Mouse (Mus musculus): ENCODE measurements around the gene Lmo7. TPM values are rescaled to one million over a fixed set of nuclear protein-coding genes. Genes with fewer than 3 reads are reported as not detected.

Lmo7 gene
- polyA plus RNA-seq, 1 experiment from 2014 or later, result 1.3 TPM

- no peak for DNase-seq (ENCODE audit: low spot score)
- ATAC-seq (replicated peaks; ENCODE audit: low FRiP score), result no peak
- H3K4me1 ChIP-seq (replicated peaks; ENCODE audit: control insufficient read depth, insufficient read depth, low read length), result no peaks in the 10 kb centered on the region
- WGBS, result 80% methylated on average over 7 of the region's 7 CpGs
- H3K36me3 ChIP-seq (ENCODE audit: control insufficient read depth, insufficient read depth, low read length), result no peaks in the 10 kb centered on the region
- no peak overlapping the region for H3K4me3 ChIP-seq (ENCODE audit: low read depth, low read length)
- H3K4me2 ChIP-seq (ENCODE audit: low read depth, low read length, severe bottlenecking), result no peak overlapping the region
- H3K9ac ChIP-seq (ENCODE audit: low read length), result no peak overlapping the region
- H3K27me3 ChIP-seq (ENCODE audit: control insufficient read depth, insufficient read depth, low read length), result no peaks in the 10 kb centered on the region
- no peak overlapping the region for H3K27ac ChIP-seq (ENCODE audit: low read depth, low read length)
- H3K9me3 ChIP-seq (ENCODE audit: control insufficient read depth, low read length), result no peaks in the 10 kb centered on the region
Measured at GRCm38 (mm10) chr14:101844467-101844866, 114.7 kb downstream of the Lmo7 start.

- H3K9me3 ChIP-seq (ENCODE audit: control insufficient read depth, low read length), result no peaks in the 10 kb centered on the region
- no peak overlapping the region for H3K4me3 ChIP-seq (ENCODE audit: low read depth, low read length)
- no peak overlapping the region for H3K9ac ChIP-seq (ENCODE audit: low read length)
- H3K36me3 ChIP-seq (ENCODE audit: control insufficient read depth, insufficient read depth, low read length), result no peaks in the 10 kb centered on the region
- no peak overlapping the region for H3K27ac ChIP-seq (ENCODE audit: low read depth, low read length)
- DNase-seq (ENCODE audit: low spot score) (no peak), ATAC-seq (replicated peaks; ENCODE audit: low FRiP score) (no peak)
- H3K4me2 ChIP-seq (ENCODE audit: low read depth, low read length, severe bottlenecking), result no peak overlapping the region
- 80% methylated on average over 8 of the region's 8 CpGs for WGBS
- no peaks in the 10 kb centered on the region for H3K4me1 ChIP-seq (replicated peaks; ENCODE audit: control insufficient read depth, insufficient read depth, low read length)
- H3K27me3 ChIP-seq (ENCODE audit: control insufficient read depth, insufficient read depth, low read length), result no peaks in the 10 kb centered on the region
Measured at GRCm38 (mm10) chr14:101846097-101846882, 116.5 kb downstream of the Lmo7 start.

GRCm38 (mm10) chr14:101847520-101847919 is 117.8 kb downstream of the Lmo7 start:
- H3K9me3 ChIP-seq (ENCODE audit: control insufficient read depth, low read length), result no peaks in the 10 kb centered on the region
- H3K4me2 ChIP-seq (ENCODE audit: low read depth, low read length, severe bottlenecking), result no peak overlapping the region
- no peak overlapping the region for H3K9ac ChIP-seq (ENCODE audit: low read length)
- H3K4me3 ChIP-seq (ENCODE audit: low read depth, low read length), result no peak overlapping the region
- 86% methylated on average over 7 of the region's 7 CpGs for WGBS
- no peaks in the 10 kb centered on the region for H3K36me3 ChIP-seq (ENCODE audit: control insufficient read depth, insufficient read depth, low read length)
- H3K4me1 ChIP-seq (replicated peaks; ENCODE audit: control insufficient read depth, insufficient read depth, low read length), result no peaks in the 10 kb centered on the region
- no peak overlapping the region for H3K27ac ChIP-seq (ENCODE audit: low read depth, low read length)
- no peaks in the 10 kb centered on the region for H3K27me3 ChIP-seq (ENCODE audit: control insufficient read depth, insufficient read depth, low read length)
- no peak for ATAC-seq (replicated peaks; ENCODE audit: low FRiP score)
- no peak for DNase-seq (ENCODE audit: low spot score)

- DNase-seq (ENCODE audit: low spot score), result no peak
Measured at GRCm38 (mm10) chr14:101852584-101853195, 122.9 kb downstream of the Lmo7 start.

GRCm38 (mm10) chr14:101853207-101853606 is 123.5 kb downstream of the Lmo7 start:
- ATAC-seq (replicated peaks; ENCODE audit: low FRiP score) (no peak), DNase-seq (ENCODE audit: low spot score) (no peak)
- 87% methylated on average over 1 of the region's 1 CpGs for WGBS
- no peaks in the 10 kb centered on the region for H3K4me1 ChIP-seq (replicated peaks; ENCODE audit: control insufficient read depth, insufficient read depth, low read length)
- no peak overlapping the region for H3K4me3 ChIP-seq (ENCODE audit: low read depth, low read length)
- no peaks in the 10 kb centered on the region for H3K27me3 ChIP-seq (ENCODE audit: control insufficient read depth, insufficient read depth, low read length)
- no peak overlapping the region for H3K9ac ChIP-seq (ENCODE audit: low read length)
- no peaks in the 10 kb centered on the region for H3K9me3 ChIP-seq (ENCODE audit: control insufficient read depth, low read length)
- no peak overlapping the region for H3K27ac ChIP-seq (ENCODE audit: low read depth, low read length)
- no peaks in the 10 kb centered on the region for H3K36me3 ChIP-seq (ENCODE audit: control insufficient read depth, insufficient read depth, low read length)
- H3K4me2 ChIP-seq (ENCODE audit: low read depth, low read length, severe bottlenecking), result no peak overlapping the region

More at GRCm38 (mm10) chr14:101852584-101853195, 122.9 kb downstream of the Lmo7 start:
- no peak for ATAC-seq (replicated peaks; ENCODE audit: low FRiP score)
- H3K27ac ChIP-seq (ENCODE audit: low read depth, low read length), result no peak overlapping the region
- 82% methylated on average over 6 of the region's 6 CpGs for WGBS
- no peak overlapping the region for H3K4me2 ChIP-seq (ENCODE audit: low read depth, low read length, severe bottlenecking)
- H3K4me3 ChIP-seq (ENCODE audit: low read depth, low read length), result no peak overlapping the region
- no peaks in the 10 kb centered on the region for H3K36me3 ChIP-seq (ENCODE audit: control insufficient read depth, insufficient read depth, low read length)
- H3K27me3 ChIP-seq (ENCODE audit: control insufficient read depth, insufficient read depth, low read length), result no peaks in the 10 kb centered on the region
- H3K4me1 ChIP-seq (replicated peaks; ENCODE audit: control insufficient read depth, insufficient read depth, low read length), result no peaks in the 10 kb centered on the region
- no peak overlapping the region for H3K9ac ChIP-seq (ENCODE audit: low read length)
- no peaks in the 10 kb centered on the region for H3K9me3 ChIP-seq (ENCODE audit: control insufficient read depth, low read length)

GRCm38 (mm10) chr14:101853722-101854121 is 124.0 kb downstream of the Lmo7 start:
- no peak overlapping the region for H3K27ac ChIP-seq (ENCODE audit: low read depth, low read length)
- no peaks in the 10 kb centered on the region for H3K9me3 ChIP-seq (ENCODE audit: control insufficient read depth, low read length)
- no peaks in the 10 kb centered on the region for H3K36me3 ChIP-seq (ENCODE audit: control insufficient read depth, insufficient read depth, low read length)
- DNase-seq (ENCODE audit: low spot score) (no peak), ATAC-seq (replicated peaks; ENCODE audit: low FRiP score) (no peak)
- H3K4me1 ChIP-seq (replicated peaks; ENCODE audit: control insufficient read depth, insufficient read depth, low read length), result no peaks in the 10 kb centered on the region
- H3K4me3 ChIP-seq (ENCODE audit: low read depth, low read length), result no peak overlapping the region
- H3K27me3 ChIP-seq (ENCODE audit: control insufficient read depth, insufficient read depth, low read length), result no peaks in the 10 kb centered on the region
- no peak overlapping the region for H3K4me2 ChIP-seq (ENCODE audit: low read depth, low read length, severe bottlenecking)
- H3K9ac ChIP-seq (ENCODE audit: low read length), result no peak overlapping the region
- WGBS, result 76% methylated on average over 4 of the region's 4 CpGs

- H3K27ac ChIP-seq (ENCODE audit: low read depth, low read length), result no peak overlapping the region
- 76% methylated on average over 3 of the region's 3 CpGs for WGBS
- no peak overlapping the region for H3K9ac ChIP-seq (ENCODE audit: low read length)
Measured at GRCm38 (mm10) chr14:101854226-101854625, 124.5 kb downstream of the Lmo7 start.

GRCm38 (mm10) chr14:101859305-101859886 is 129.6 kb downstream of the Lmo7 start:
- Histone ChIP-seq H3K9me3 (ENCODE audit: control insufficient read depth, low read length) (no peaks in the 10 kb centered on the region), H3K4me3 (ENCODE audit: low read depth, low read length) (no peak overlapping the region), H3K4me1 (replicated peaks; ENCODE audit: control insufficient read depth, insufficient read depth, low read length) (no peaks in the 10 kb centered on the region), H3K4me2 (ENCODE audit: low read depth, low read length, severe bottlenecking) (no peak overlapping the region), H3K27ac (ENCODE audit: low read depth, low read length) (no peak overlapping the region), H3K36me3 (ENCODE audit: control insufficient read depth, insufficient read depth, low read length) (no peaks in the 10 kb centered on the region), H3K9ac (ENCODE audit: low read length) (no peak overlapping the region), H3K27me3 (ENCODE audit: control insufficient read depth, insufficient read depth, low read length) (no peaks in the 10 kb centered on the region)
- WGBS, result 62% methylated on average over 8 of the region's 8 CpGs
- no peak for DNase-seq (ENCODE audit: low spot score)
- no peak for ATAC-seq (replicated peaks; ENCODE audit: low FRiP score)

More at GRCm38 (mm10) chr14:101854226-101854625, 124.5 kb downstream of the Lmo7 start:
- Histone ChIP-seq H3K4me1 (replicated peaks; ENCODE audit: control insufficient read depth, insufficient read depth, low read length) (no peaks in the 10 kb centered on the region), H3K9me3 (ENCODE audit: control insufficient read depth, low read length) (no peaks in the 10 kb centered on the region), H3K27me3 (ENCODE audit: control insufficient read depth, insufficient read depth, low read length) (no peaks in the 10 kb centered on the region), H3K4me3 (ENCODE audit: low read depth, low read length) (no peak overlapping the region), H3K36me3 (ENCODE audit: control insufficient read depth, insufficient read depth, low read length) (no peaks in the 10 kb centered on the region), H3K4me2 (ENCODE audit: low read depth, low read length, severe bottlenecking) (no peak overlapping the region)
- DNase-seq (ENCODE audit: low spot score), result no peak
- ATAC-seq (replicated peaks; ENCODE audit: low FRiP score), result no peak
